Mouse (Mus musculus): ENCODE data around the gene Hk3.

Hk3 gene

DNA sequence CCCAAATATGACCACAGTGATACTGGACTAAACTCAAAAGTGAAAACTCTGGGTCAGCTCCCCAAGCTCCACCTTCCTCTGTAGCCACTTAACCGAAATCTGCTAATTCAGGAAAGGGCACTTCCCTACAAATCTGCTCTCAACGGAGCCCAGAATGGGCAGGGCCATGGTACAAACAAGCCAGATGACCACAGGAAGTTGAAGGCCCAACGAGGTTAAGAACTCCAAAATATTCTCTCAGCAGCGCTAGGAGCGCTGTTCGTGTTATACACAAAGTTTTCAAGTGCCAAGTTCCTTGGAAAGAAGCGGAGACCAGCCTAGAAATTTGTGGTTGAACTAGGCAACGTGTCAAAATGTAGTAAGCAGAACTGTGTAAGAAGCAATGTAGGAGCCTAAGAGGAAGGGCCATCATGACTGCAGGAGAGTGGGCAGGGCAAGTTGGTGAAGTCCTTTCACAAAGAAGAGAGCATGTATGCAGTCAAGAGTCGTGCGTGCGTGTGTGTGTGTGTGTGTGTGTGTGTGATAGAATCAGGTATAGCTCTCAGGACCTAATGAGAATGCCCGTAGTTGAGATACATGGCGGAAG lies at the start of gene Hk3:
Gene Hk3 (minus strand): TSS at position 192 of the 586 bp plus-strand sequence.
- no peak for DNase-seq

DNA sequence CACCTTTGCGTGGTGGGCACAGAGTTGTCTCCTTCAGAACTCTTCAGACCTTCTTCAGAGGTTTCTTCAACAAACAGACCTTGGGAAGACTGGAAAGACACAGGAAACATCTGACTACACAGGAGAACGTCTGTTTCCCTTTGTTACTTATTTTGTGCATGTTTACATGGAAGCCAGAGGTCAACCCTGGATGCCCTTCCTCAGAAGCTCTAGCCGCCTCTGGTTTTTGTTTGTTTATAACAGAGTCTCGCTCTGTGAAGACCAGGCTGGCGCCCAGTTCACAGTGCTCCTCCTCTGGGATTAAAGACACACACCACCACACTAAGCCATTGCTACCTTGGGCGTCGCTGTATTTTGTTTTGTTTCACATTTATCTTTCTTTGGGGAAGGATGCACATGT lies 48.5 kb upstream of the Hk3 start:
- DNase-seq, result no peak

DNA sequence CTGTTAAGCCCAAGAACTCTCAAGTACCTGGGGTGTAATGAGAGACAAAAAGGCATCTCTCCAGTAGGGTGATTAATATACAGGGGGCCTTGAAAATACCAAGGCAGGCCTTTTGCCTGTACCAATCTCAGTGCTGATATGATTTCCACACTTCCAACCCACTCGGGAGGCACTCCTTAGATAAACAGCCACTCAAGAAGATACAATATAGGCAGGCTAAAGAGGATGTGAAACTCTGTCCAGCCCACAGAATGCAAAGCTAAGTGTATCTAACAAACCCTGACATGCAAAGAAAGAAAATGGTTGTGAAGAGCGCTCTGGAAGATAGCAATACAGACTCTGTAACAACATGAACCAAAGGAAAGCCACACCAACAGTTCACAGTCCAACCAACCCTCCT lies 42.1 kb upstream of the Hk3 start:
- DNase-seq, result no peak

DNA sequence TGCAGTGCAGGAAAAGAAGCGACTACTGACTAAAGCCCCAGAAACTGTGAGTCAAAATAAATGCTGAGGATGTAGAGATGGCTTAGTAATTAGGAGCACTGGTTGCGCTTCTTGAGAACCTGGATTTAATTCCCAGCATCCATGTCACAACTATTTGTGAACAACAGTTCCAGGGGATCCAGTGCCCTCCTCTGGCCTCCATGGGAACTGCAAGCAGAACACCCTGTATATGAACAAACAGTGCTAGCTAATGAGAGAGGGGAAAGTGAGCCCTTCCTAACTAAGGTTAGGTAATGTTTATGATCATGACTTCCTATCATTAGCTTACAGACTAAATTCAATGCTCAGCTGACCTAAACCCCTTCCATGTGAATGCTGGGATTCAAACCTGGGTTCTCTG lies 36.9 kb upstream of the Hk3 start:
- no peak for DNase-seq

DNA sequence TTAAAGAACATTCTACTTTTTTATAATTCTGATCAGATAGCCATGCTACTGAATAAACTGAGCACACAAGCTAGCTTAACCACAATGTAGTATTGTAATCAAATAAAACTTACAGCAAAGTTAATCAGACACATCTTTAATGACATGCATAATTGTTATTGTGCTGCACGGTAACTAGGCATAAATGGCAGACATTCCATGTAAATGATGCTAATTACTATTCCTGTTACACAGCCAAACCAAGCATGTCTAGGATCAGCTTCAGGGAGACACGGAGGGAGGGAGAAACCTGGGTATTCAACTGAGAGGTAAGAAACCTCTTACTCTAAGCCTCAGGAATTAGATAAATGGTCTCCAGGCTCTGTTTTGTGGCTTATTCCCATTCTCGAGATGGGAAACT lies 26.5 kb upstream of the Hk3 start:
- DNase-seq, result no peak

DNA sequence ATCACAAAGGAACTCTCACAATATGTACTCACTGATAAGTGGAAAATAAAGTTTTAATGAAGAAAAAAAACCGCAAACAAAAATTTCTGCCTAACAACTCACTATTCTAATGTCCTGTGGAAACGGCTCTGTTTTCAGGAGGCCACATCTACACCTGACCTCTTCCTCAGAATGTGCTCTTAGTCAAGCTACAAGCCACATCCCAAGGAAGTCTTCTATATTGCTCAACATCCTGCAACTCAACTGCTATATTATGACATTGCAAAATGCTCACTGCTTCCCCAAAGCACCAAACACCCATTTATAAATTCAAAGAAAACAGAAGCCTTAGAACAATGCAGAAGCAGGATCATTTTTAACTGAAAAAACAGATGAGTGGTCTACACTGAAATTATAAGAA lies 18.8 kb upstream of the Hk3 start:
- DNase-seq, result no peak

DNA sequence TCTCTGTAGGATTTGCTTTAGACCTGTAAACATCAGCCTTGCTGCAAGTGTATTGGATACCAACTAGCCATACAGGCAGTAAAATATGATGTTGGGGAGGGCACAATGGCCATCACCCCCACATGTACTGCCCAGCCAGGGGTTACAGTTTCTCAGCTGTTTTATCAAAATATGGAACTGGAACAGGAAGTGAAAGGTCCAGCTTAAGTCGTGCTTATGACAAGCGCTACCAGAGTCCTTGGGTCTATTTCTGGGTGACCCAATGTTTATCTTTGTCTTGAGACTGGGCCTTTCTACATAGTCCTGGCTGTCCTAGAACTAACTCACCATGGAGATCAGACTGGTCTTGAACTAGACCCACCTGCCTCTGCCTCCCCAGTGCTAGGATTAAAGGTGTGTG lies 3.0 kb upstream of the Hk3 start:
- no peak for DNase-seq

DNA sequence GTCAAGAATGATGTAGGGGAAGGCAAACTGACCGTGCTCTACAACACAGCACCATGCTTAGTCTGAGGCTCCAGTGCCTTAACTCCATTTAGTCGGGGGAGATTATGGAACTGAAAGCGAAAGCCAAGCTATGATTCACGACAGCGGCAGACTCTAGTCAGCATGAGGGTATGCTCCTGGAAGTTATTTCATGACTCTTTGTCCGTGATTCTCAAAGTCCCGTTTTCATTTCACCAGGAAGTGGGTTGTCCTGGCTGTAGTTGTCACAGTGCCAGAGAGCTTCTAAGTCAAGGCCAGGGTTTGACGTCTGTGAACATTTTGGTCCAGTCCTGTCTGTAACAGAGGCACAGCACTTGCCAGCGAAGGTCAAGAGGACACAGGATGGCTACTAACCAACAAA lies 1.5 kb upstream of the Hk3 start:
- DNase-seq, result no peak

DNA sequence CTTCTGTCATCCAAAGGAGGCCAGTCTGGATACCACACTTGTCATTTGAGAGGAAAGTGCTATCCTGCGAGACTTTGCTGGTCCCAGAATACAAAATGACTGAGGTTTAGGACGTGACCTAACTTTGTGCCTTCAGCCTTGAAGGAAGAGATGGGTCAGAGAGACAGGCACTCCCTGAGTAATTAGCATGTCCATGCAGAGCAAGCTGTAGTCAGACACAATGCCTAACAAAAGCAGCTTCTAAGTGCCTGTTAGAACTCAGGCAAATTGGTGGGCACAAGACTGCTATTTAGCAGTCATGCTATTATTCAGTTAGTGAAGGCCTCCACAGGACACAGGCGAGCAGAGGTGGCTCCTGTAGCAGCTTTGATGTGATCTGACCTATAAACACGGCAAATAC lies 1.1 kb upstream of the Hk3 start:
- DNase-seq, result no peak

DNA sequence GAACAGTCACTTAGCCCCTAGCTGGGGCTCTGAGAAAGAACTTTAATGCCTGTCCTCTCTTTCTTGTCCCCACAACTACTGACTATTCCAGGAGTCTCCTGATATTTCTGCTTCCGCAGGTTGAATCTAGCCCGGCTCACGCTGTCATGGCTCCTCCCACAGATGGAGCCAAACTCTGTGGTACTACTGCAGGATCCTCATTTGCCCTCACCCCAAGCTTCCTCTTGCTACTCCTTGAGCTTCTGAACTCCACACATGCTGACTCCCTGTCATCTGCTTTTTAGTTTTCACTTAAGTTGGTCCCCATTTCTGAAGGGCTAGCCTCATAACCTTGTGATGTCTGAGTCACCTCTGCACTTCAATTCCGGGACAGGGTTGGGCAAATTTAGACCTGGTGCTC lies 1.1 kb downstream of the Hk3 start:
- no peak for DNase-seq

DNA sequence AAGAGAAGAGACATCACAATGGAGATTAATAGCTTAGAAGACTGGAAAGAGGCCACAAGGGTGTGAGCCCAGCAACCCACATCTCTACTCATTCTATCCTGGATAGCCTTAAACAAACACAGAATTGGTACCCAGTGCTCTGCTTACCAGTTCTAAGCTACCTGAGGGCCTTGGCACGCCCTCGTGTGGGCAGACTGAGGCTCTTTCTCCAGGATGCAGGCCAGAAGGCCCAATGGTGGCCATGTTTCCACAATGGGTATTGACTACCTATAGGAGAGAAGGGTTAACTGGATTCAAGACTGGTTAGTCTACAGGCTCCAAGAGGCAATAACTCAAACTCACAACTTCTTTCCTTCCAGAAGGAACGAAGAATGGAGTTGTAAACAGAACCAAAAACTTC lies 2.0 kb downstream of the Hk3 start:
- DNase-seq, result no peak

DNA sequence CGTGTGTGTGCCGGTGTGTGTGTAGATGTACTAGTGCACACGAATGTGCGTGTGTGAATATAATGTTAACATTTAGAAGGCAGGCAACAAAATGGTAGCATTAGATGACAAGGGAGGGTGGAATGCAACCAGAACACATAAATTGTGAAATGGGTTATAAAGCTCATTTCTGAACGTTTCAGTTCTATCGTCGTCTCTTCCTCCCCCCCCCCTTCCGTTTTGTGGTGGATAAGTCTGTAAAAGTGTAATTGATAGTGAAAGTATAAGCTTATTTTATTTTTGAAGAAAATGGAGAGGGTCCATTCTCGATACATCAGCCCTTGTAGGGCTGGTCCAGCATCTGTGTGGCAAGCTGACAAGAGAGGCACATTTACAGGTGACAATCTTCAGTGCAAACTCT lies 2.5 kb downstream of the Hk3 start:
- no peak for DNase-seq

DNA sequence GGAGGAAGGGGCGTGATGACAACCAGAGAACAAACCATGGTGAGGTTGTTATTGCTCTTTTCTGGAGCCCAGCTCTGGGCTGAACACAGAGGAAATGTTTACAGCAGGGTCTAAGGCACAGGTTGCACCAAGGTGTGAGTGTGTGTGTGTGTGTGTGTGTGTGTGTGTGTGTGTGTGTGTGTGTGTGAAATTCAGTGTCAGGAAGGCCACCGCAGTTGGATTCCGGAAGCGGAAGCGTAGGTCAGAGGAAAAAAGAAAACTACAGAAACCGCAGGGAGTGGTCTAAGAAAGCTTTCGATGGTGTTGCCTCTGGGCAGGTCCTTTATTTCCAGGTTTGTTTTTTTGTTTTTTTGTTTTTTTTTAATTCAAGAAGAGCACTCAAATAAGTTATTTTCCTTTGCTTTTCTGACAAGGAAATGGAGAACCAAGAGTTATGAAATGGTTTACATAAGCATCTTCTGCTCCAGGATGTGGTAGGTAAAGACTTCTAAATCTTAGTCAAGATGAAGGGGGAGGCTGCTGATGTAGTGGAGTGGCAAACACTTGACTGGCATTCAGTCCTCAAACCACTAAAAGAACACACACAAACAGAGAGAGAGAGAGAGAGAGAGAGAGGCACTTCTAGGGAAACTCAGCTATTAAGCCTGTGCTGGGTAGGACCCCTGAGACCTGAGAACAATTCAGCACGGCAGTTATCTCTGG lies 3.1 kb downstream of the Hk3 start:
- DNase-seq, result peak in 1 of 2 experiments; percentile 41

DNA sequence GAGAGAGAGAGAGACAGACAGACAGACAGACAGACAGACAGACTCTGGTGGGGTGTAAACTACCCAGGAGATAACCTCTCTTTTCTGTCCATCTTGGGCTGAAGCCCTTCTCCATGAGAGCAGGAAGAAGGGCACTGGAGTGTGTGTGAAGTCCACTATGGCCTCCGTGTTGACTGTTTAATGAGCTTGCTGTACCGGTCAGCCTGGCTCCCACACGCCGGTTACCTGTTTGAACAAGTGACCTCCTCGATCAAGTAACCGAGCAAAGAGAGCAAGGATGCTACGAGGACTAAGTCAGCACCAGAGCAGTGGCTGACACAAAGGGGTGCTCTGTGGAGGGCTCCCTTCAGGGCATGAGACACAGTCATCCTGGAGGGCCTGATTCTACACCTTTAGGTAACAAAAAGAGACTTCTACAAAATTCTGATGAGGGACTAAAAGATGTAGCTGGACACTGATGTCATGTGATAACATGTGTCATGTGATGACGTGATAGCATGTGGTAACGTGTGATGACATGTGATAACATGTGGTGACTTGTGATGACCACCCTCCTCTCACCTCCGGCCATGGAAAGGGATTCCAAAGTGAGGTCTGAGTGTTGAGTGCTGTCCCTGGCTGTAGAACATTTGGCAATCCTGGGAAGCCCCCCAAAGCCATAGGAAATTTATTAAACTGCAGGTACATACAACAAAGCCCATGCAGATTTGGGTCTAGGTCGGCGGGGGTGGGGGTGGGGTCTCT lies 3.9 kb downstream of the Hk3 start:
- DNase-seq, result no peak

DNA sequence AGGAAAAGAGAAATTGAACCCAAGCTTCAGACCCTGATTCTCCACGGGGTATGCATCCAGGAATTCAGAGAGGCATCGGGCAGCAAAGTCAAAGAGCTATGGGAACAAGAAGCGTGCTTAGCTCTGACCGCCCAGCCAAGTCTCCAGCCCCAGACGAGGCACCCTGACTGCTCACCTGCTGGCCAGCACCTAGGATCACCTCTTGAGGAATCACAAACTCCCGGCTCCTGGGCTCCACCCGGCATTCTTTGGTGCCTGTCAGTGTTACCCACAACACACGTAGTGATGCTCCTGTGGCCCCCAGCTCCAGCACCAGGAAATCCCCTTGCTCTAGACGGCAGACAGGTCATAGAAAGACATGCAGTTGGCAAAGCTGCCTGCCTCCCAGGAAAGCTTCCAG lies 6.7 kb downstream of the Hk3 start:
- no peak for DNase-seq

DNA sequence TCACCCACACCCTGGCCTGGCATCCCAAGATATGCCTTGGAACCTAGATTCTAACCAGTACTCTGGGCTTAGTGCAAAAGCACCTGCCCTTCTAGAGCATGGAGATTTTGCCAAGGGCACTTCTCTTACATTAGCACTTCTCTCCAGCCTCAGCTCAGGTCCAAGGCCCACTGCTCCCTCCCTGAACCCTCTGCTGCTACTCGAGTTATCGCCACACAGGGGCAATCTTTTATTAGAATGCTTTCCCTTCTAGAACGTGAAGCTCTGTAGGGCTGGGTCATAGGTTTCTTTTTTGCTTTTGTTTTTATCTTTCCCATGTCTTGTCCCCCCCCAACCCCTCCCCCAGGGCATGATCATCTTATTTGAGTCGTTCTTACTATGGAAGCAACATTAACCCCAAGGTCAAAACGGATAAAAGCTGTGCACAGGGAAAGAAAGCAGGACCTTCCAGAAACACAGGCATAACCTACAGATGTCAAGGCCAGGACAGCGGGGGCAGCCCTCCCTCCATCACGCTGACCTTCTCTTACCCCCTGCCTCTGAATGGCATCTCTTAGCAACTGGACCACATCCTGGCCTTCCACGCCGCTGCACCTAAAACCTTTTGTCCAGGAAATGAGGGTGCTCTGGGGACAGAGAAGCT lies 7.4 kb downstream of the Hk3 start:
- no peak for DNase-seq

DNA sequence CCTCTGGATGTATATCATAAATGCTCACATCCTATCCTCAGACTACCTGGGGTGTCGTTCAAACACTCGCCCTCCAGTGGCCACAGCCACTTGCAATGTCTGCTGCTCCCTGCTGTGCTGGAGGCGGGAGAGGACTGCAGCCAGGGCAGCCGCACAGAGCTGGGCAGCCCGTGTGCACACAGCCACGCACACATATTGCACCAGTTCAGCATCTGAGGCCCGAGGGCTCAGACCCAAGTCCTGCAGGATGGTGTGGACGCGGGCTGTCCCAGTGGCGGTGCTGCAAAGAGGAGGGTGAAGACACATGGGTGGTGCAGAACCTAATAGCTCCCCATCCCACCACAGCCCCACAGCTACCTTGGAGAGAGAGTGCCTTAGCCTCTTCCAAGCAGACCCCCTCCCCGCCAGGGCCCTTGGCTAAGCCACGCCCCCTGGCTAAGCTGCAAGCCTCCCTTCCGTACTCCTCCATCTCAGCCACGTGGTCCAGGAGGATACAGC lies 9.2 kb downstream of the Hk3 start:
- DNase-seq, result no peak

DNA sequence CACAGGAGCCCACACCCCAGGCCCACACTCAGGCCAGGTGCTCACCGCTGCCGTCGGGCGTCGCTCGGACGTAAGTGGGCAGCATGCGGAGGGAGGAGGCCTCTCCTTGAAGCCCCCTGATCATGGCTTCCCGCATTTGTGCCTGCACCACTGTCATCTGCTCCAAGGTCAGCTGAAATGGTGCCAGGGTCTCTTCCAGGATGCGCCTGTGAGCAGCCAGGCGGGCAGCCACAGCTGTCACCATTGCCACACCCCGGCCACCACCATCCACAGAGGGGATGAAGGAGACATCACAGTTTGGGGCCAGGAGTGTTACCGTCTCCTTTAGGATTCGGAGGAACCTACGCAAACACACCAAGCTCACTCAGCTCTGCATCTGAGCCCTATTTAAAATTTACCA lies 10.1 kb downstream of the Hk3 start:
- DNase-seq, result no peak

DNA sequence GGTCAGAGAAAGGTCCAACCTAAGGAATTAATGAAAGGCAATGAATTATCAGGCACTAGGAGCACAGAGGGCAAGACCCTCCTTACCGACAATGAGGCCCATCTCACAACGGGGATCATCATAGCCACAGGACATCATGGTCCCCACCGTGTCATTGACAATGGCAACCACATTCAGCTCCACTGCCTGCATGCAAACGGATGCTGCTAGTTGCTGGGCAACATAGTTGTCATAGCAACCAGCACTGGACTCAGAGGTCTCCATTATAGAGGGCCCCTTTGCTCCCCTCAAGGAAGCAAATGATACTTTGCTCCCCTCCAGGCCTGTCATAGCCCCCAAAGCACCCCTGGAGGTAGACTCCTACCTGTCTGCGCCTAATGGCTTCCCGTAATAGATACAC lies 12.6 kb downstream of the Hk3 start:
- DNase-seq, result no peak

DNA sequence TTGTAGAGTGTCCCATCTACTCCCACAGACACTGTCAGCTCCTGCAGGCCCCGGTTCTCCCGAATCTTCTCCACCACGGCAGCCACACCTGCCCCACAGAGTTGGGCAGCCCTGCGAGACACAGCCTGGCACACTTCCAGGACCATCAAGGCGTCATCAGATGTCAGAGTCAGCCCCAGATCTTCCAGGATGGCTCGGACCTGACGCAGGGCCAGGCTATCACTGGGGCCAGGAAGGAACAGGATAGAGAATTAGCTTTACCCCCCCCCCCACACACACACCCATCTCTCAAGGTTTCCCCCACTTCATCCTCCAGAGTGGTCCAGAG lies 14.8 kb downstream of the Hk3 start:
- DNase-seq, result no peak

DNA sequence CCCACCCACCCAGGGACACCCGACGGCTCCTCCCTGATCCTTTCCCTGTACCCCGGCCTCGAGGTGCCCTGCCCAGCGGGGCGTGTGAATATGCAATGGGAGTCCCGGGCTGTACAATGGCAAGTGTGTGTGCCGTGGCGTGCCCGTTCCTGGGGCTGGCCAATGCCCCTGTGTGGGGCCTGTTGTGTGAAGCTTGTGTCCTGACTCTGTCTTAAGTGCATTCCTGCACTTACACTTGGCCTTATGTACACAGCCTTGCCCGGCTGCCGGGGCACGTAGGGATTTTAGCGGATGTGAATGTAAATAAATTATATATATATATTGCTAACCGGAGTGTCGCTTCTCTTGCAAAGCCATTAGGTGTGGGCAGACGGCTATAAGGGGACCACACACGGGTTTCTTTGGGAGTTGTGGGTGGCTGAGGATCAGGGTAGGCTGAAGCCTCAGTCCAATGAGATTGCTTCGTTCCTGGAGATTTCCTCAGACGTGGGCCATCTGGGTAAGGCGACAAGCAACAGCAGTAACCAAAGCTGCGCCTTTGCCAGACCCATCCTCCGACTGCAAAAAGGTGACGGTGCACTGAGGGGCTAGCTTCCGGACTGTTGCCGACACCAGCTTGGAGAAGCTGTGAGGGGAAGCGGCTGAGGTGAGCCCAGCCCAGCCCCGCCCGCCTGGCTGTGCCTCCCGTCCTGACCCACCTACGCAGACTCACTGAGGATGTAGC lies 15.3 kb downstream of the Hk3 start:
- no peak for DNase-seq

DNA sequence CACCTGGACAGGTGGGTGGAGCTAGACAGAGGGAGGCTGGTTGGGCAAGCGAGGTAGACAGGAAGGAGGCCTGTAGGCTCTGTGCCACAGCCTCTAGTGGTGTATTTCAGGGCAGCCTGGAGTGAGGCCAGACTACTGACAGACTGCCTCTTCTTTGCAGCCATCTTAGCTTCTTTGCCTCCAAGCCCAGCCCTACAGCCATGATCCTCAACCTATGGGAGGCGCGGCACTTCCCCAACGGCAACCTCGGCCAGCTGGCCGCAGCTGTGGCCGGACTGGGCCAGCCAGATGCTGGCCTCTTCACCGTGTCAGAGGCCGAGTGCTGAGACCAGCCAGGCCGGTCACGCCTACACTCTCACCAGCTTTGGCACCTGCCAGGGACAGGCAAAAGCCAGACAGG lies 16.5 kb downstream of the Hk3 start:
- DNase-seq, result no peak

DNA sequence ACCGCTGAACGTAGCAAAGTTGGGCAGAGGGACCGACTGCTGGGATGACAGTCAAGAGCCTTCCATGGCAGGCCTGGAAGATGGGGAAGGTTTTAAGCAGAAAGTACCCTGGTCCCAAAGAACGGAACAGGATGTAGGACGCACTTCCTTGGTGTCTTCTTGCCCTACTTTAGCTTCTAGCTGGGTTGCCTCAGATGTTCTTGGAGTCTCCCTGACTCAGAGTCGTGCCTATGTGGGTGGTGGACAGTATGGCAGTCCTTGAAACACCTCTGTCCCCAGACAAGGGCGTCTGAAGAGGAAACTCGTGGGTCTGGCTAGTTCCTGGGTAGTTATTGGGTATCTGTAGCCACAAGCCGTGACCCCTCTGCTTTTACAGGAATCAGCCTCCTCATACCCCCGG lies 19.1 kb downstream of the Hk3 start:
- DNase-seq, result no peak
